Mouse (Mus musculus) hematopoietic stem cell, adult 5-6 weeks (primary cell): ENCODE measurements around the gene Cryz. TPM values are rescaled to one million over a fixed set of nuclear protein-coding genes. Genes with fewer than 3 reads are reported as not detected.

ENCODE experiments used
- ATAC-seq, 2 experiments: fragments of 125-278 bp in 1 of 2; replicated peaks in 1 of 2; 2 replicates each; pipeline ENCODE4 v1.8.0; 2016 to 2017; ENCODE audit warnings: inconsistent platforms in 2 of 2, mild to moderate bottlenecking in 2 of 2, moderate number of reproducible peaks in 2 of 2, low read depth in 1 of 2, moderate TSS enrichment in 1 of 2; ENCODE audit not compliant: low FRiP score in 2 of 2, poor library complexity in 2 of 2, severe bottlenecking in 2 of 2, insufficient read depth in 1 of 2, low TSS enrichment in 1 of 2
- total RNA-seq: library from RNA; stranded (forward); fragments of 172-1452, 232-1000 nt; gene quantifications from 2 replicates; pipeline ENCODE4 v1.2.3, GENCODE M21; 2017

Gene Cryz
- total RNA-seq, 1 experiment from 2014 or later, result 3.0 TPM

GRCm38 (mm10) chr3:154653454-154653853 lies 56.9 kb downstream of the Cryz start:
- no peak for ATAC-seq

- no peak for ATAC-seq
These were observed 57.8 kb downstream of the Cryz start for GRCm38 (mm10) chr3:154654284-154654683.

DNA sequence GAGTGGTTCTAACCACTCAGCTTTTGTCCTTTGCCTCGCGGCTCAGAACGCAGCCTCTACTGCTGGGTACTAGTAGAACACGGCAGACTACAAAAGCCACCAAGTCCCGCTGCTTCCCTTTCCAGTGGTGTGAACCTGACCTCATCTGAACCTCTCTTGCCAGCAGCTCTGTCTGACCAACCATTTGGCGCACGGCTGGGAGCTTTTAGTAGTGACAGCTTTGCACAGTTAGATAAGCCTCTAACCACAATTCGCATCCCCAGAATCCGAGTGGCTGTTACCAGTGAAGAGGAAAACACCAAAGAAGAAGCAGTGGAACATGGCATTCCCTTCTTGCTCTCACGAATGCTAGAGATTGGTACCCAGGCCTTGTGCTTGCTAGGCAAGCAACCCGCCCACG lies 58.4 kb downstream of the Cryz start:
- ATAC-seq, result no peak

GRCm38 (mm10) chr3:154655711-154656110 lies 59.2 kb downstream of the Cryz start:
- ATAC-seq, result no peak

DNA sequence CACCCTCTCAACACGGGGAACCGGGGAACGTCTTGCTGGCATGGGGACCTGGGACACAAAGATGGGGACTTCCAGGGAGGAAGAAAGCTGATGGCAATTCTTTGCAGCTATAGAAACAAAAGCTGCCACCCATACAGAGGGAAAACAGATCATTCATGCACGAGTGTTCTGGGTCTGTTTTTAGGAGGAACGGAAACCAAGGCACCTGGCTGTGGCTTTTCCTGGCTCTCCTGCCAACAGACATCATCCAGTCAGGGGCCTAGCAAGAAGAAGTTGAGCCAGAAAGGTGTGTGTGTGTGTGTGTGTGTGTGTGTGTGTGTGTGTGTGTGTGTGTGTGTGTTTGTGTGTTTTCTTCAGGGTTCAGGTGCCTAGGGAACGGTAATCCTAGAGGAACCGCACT lies 67.0 kb downstream of the Cryz start, which contains the start of gene Erich3:
Erich3 (plus strand) TSS at position 315 of the 400 bp plus-strand sequence.
- ATAC-seq, result 0 out of 4 replicates have a peak, but pooled peaks of 1 of the 2 experiments have one; percentile 8

GRCm38 (mm10) chr3:154663976-154664581 lies 67.6 kb downstream of the Cryz start:
- ATAC-seq, result peak; percentile 40 to 59

- ATAC-seq, result no peak
These were observed 68.1 kb downstream of the Cryz start for GRCm38 (mm10) chr3:154664636-154665035.

GRCm38 (mm10) chr3:154668485-154668884 lies 72.0 kb downstream of the Cryz start:
- no peak for ATAC-seq

- ATAC-seq, result no peak
These were observed 74.1 kb downstream of the Cryz start for GRCm38 (mm10) chr3:154670584-154670983.

DNA sequence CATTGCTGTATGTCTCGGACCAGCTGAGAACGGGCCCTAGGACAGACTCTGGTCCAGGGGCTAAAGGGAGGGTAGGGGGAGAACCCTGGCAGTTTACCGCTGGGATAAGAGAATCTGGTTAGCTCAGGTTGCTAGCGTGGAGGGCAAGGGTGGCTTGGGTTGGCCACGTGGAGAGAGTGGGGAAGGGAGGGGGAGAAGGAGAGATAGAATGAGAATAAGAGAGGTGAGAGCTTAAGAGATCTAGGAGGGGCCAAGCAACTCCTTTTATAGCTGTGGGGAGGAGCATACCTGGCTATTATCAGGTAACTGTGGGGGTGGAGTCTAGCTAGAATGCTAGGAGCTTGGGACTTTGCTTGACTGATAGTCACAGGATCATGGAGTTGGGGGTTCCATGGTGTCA lies 74.5 kb downstream of the Cryz start:
- ATAC-seq, result no peak

Other genes starting within 250 kb of the Cryz start
- gene Tyw3, start 393 bp downstream of the Cryz start, total RNA-seq, result 5.4 and 6.7 TPM in 2 replicates
- not detected in 2 replicates for gene Erich3, start 67.1 kb downstream of the Cryz start, total RNA-seq